Mouse (Mus musculus) midbrain, embryonic 15.5 days (tissue): ENCODE results near the gene Rflna. TPM values are rescaled to one million over a fixed set of nuclear protein-coding genes. Genes with fewer than 3 reads are reported as not detected.
A peak's percentile ranks its signal among the peaks of the same experiment; 100 is the strongest.

Experiments used
- ATAC-seq: fragments of 200-750 bp; cut with Nextera tagmentation; replicated peaks from 2 replicates; pipeline ENCODE4 v1.8.0; 2017; ENCODE audit warnings: moderate TSS enrichment
- H3K27ac ChIP-seq: fragments of 300-500 bp; sonication (generic); 2 replicates; pipeline ENCODE4 v1.5.1; 2015; ENCODE audit warnings: mild to moderate bottlenecking, inconsistent platforms
- H3K27me3 ChIP-seq: fragments of 300-500 bp; sonication (generic); replicated peaks from 2 replicates; pipeline ENCODE4 v1.6.1; 2015; ENCODE audit warnings: inconsistent platforms
- H3K36me3 ChIP-seq: fragments of 300-500 bp; sonication (generic); replicated peaks from 2 replicates; pipeline ENCODE4 v1.6.1; 2015; ENCODE audit warnings: inconsistent platforms
- H3K4me1 ChIP-seq: fragments of 300-500 bp; sonication (generic); 2 replicates; pipeline ENCODE4 v1.6.1; 2015; ENCODE audit warnings: inconsistent platforms
- H3K4me2 ChIP-seq: fragments of 300-500 bp; sonication (generic); 2 replicates; pipeline ENCODE4 v1.6.1; 2015; ENCODE audit warnings: inconsistent platforms, mild to moderate bottlenecking, moderate library complexity
- H3K4me3 ChIP-seq: fragments of 300-500 bp; sonication (generic); 2 replicates; pipeline ENCODE4 v1.5.1; 2015; ENCODE audit warnings: mild to moderate bottlenecking, inconsistent platforms
- H3K9ac ChIP-seq: fragments of 300-500 bp; sonication (generic); 2 replicates; pipeline ENCODE4 v1.6.1; 2015; ENCODE audit warnings: mild to moderate bottlenecking, inconsistent platforms
- H3K9me3 ChIP-seq: fragments of 300-500 bp; sonication (generic); 2 replicates; pipeline ENCODE4 v1.6.1; 2016; ENCODE audit warnings: inconsistent platforms
- WGBS: fragments of 180-500 bp; shearing (Covaris S2); methylation state at CpG from one replicate; pipeline ENCODE4 v1.1.7; 2015; ENCODE audit warnings: mixed read lengths; 5-methylcytosine and 5-hydroxymethylcytosine counted together
- polyA plus RNA-seq: library from polyadenylated mRNA; unstranded; fragments of >200 nt; fragmentation: Nextera tagmentation; extraction: Ambion mirVana; gene quantifications from 2 replicates; pipeline ENCODE4 v1.2.1, GENCODE M21; 2015

The Rflna gene
- 6.7 and 7.9 TPM in 2 replicates for polyA plus RNA-seq

DNA sequence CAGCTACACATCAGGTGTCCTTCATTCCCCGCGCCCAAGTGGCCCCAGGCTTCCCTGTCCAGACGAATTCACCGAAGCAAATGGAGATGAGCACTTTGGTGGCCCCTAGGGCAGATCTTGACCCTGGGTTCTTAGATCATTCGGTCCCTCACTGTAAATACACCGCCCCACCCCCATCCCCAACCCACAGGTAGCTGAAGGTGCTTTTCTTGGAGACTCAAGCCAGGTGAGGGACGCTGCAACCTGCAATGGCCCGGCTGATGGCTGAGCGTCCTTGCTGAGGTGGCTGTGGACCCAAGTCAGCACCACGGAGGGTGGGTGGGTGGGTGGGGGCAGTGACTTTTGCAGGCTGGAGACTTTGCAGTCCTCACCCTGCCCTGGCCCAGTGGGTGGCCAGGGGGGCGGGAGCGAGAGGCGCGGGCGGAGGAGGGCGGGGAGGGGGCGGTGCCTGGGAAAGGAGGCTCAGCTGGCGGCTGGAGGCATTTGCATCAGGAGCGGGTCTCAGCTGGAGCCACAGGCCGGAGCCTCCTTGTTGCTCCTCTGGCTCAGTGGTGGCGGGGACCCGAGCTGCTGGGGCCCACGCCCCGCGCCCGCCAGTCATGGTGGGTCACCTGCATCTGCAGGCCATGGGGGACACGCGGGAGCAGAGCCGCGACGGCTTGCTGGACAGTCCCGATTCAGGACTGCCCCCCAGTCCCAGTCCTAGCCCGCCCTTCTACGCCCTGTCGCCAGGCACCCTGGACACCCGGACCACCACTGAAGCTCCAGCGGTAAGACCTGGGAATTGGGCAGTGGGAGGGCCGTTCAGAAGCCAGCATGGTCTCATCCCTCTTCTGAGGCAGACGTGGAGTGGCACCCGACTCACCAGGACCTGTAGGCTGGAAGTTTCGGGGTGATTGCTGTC lies at the start of gene Rflna:
Gene Rflna (plus strand): TSS at position 253 of the 904 bp plus-strand sequence.
- peak within 1 kb of the TSS; percentile 33 for H3K4me3 ChIP-seq
- H3K4me1 ChIP-seq, result peaks cover 24% of the 10 kb centered on the region
- H3K9me3 ChIP-seq, result no peaks in the 10 kb centered on the region
- peak within 1 kb of the TSS; percentile 59 for H3K4me2 ChIP-seq
- 0 out of 2 replicates have a peak, but pooled peaks cover 5% of the 10 kb centered on the region for H3K27me3 ChIP-seq
- H3K36me3 ChIP-seq, result no peaks in the 10 kb centered on the region
- 1% methylated on average over 40 of the region's 41 CpGs for WGBS
- H3K27ac ChIP-seq, result no peak within 1 kb of the TSS
- H3K9ac ChIP-seq, result peak within 1 kb of the TSS; percentile 28
- ATAC-seq, result peak; percentile 43

DNA sequence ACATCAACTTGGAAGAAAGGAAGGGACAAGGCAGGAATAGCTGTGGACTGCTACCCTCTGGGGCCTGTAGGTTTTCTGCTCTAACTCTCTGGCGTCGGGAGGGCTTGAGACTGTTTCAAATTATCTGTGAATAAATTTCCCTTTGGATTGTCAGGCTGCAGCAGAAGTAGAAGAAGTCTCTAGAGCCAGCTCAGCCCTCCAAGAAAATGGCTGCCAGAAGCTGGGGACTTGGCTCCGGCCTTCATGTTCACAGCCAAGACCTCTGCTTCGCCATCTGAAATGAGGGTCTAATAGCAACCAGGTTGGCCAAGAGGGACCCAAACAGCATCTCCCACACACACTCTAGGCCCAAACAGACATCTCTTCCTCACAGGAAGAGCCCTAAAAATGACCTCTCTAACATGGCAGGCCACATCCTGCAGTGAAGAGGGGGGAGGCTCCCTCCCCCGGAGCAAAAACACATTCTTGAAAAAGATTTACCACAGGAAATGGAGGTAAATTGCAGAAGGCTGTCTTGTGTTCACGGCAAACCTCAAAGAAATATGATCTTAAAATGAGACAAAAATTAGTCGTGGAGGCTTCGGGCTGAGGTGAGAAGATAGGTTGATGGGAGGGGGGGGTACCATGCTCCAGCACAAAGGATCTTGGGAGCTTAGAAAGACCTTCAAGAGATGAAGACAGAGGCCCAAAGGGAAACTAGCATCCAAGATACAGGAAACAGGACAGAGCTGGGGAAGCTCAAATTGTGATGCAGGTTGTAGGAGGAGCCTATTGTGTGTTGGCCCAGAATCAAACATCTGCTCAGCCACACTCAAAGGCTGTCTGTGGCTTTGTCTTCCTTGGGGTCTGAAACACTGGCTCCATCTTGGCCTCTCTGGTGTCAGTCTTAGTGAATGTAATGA lies 48.4 kb upstream of the Rflna start:
- Histone ChIP-seq H3K27me3 (no peaks in the 10 kb centered on the region), H3K27ac (no peak overlapping the region), H3K4me2 (no peak overlapping the region), H3K9ac (no peak overlapping the region), H3K4me3 (no peak overlapping the region), H3K9me3 (no peaks in the 10 kb centered on the region), H3K36me3 (no peaks in the 10 kb centered on the region), H3K4me1 (peaks cover 5% of the 10 kb centered on the region; the same call in 1 of the 2 replicates)
- 83% methylated on average over 8 of the region's 8 CpGs for WGBS
- ATAC-seq, result no peak

DNA sequence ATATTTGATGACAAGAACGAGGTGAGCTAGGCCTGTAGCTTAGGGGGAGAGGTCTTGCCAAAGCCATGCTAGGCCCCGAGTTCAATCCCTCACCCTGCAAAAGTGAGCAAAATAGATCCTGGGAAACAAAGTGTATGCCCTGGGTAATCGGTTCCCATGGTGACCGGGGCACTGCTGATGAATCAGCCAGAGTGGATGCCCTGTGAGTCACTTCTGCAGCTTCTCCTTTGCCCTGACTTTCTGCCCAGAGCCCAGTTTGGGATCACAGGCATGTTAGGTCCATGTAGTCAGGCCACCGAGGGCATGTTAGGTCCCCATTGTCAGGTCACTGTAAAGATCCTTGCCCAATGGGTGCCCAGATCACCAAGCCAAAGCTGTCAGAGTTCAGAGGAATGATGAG lies 45.5 kb upstream of the Rflna start:
- Histone ChIP-seq H3K4me1 (peaks cover 8% of the 10 kb centered on the region; the same call in 1 of the 2 replicates), H3K4me2 (no peak overlapping the region), H3K9me3 (no peaks in the 10 kb centered on the region), H3K36me3 (no peaks in the 10 kb centered on the region), H3K4me3 (no peak overlapping the region), H3K27me3 (no peaks in the 10 kb centered on the region), H3K27ac (no peak overlapping the region), H3K9ac (no peak overlapping the region)
- 62% methylated on average over 5 of the region's 5 CpGs for WGBS
- ATAC-seq, result no peak

DNA sequence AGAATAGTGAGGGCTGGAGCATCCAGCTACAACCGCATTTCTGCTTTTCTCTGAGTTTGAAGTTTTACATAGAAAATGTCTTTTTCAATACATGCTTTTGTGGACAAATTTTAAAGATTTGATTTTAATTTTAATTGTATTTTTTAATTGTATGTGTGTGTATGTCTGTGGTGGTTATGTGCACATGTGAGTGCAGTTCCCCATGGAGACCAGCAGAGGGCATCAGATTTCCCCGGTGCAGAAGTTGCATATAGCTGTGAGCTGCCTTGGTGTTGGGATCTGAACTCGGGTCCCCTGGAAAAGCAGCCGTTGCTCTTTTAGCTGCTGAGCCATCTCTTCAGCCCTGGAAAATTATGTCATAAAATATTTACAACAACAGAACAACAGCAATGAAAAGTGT lies 43.9 kb upstream of the Rflna start:
- no peak overlapping the region for H3K9ac ChIP-seq
- ATAC-seq, result no peak

DNA sequence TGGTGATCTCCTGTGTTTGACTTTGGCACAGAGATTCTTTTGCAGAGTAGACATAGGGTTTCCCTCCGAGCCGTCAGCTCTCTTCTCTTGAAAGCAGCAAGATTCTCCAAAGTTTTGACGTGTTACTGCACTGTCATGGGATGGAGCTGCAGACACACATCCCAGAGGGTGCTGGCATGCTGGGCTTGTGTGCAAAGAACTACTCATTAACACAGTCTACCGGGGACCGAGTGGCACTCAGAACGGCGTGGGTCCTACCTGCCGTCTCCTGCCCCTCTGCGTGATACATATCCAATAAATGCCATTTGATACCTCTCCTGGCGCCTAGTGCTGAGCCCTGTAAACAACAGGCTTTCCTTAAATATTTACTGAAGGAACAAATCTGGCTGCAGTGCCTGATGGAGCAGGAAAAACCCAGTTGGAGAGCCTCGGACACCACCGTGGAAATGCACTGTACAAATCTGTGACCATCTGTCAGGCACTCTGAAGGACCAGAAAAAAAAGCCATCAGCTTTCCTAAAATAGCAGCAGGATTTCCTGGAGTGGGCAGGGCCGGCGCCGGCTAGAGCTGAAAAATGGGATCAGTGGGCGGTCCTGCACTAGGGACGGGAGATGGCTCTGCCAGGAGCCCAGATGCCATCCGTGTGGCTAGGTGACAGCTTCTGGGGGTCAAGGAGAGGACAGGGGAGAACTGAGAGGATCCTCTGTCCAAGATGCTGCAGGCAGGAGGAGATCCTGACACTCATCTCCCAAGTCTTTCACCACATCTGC lies 42.7 kb upstream of the Rflna start:
- 43% methylated on average over 18 of the region's 18 CpGs for WGBS
- H3K4me3 ChIP-seq, result no peak overlapping the region
- peak overlapping the region; percentile 57 for H3K27ac ChIP-seq
- no peak overlapping the region for H3K9ac ChIP-seq
- H3K4me1 ChIP-seq, result peaks cover 19% of the 10 kb centered on the region
- H3K27me3 ChIP-seq, result no peaks in the 10 kb centered on the region
- H3K36me3 ChIP-seq, result no peaks in the 10 kb centered on the region
- H3K4me2 ChIP-seq, result no peak overlapping the region
- ATAC-seq, result no peak
- no peaks in the 10 kb centered on the region for H3K9me3 ChIP-seq

More for the DNA sequence above, 43.9 kb upstream of the Rflna start:
- H3K27me3 ChIP-seq, result no peaks in the 10 kb centered on the region
- no peak overlapping the region for H3K4me2 ChIP-seq
- no peaks in the 10 kb centered on the region for H3K36me3 ChIP-seq
- 94% methylated on average over 4 of the region's 4 CpGs for WGBS
- no peak overlapping the region for H3K4me3 ChIP-seq
- H3K27ac ChIP-seq, result no peak overlapping the region
- H3K4me1 ChIP-seq, result peaks cover 15% of the 10 kb centered on the region
- no peaks in the 10 kb centered on the region for H3K9me3 ChIP-seq

DNA sequence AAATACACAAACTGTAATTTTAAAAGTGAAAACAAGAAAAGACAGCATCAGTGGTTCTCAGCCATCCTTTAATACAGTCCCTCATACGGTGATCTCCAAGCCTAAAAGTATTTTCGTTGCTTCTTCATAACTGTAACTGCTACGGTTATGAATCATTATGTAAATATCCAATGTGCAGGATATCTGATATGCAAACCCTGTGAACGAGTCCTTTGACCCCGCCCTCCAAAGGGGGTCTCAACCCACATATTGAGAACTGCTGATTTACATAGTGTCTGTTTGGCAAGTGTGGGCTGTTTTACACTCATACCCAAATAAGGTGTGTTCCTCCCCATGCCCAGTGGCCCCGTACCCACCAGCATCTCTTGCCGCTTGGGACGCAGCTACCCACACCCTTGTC lies 41.6 kb upstream of the Rflna start:
- H3K36me3 ChIP-seq, result no peaks in the 10 kb centered on the region
- WGBS, result 92% methylated on average over 8 of the region's 8 CpGs
- ATAC-seq, result no peak
- H3K27me3 ChIP-seq, result no peaks in the 10 kb centered on the region
- peaks cover 19% of the 10 kb centered on the region for H3K4me1 ChIP-seq
- no peak overlapping the region for H3K9ac ChIP-seq
- no peak overlapping the region for H3K27ac ChIP-seq
- H3K9me3 ChIP-seq, result no peaks in the 10 kb centered on the region
- no peak overlapping the region for H3K4me2 ChIP-seq
- no peak overlapping the region for H3K4me3 ChIP-seq

DNA sequence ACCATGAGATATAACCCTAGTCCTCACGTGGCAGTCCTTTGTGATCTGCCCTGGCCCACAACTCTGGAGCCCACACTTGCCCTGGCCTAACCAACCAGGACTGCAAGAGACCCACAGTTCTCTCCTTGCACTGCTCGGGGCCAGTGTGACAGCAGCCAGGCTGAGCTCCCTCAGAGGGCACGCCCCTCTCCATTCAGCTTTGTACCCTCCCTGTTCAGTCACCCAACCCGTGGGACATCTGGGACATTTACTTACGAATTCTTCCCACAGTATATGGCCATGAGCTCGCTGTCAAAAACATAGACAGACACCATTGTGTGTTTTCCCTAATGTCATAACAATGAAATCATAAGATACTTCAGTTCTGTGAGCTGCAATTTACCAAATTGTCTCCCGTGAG lies 40.3 kb upstream of the Rflna start:
- H3K36me3 ChIP-seq, result no peaks in the 10 kb centered on the region
- no peaks in the 10 kb centered on the region for H3K9me3 ChIP-seq
- 54% methylated on average over 7 of the region's 7 CpGs for WGBS
- no peak overlapping the region for H3K4me2 ChIP-seq
- no peak overlapping the region for H3K9ac ChIP-seq
- no peak for ATAC-seq
- H3K27ac ChIP-seq, result no peak overlapping the region
- no peaks in the 10 kb centered on the region for H3K27me3 ChIP-seq
- no peak overlapping the region for H3K4me3 ChIP-seq
- peaks cover 24% of the 10 kb centered on the region for H3K4me1 ChIP-seq

DNA sequence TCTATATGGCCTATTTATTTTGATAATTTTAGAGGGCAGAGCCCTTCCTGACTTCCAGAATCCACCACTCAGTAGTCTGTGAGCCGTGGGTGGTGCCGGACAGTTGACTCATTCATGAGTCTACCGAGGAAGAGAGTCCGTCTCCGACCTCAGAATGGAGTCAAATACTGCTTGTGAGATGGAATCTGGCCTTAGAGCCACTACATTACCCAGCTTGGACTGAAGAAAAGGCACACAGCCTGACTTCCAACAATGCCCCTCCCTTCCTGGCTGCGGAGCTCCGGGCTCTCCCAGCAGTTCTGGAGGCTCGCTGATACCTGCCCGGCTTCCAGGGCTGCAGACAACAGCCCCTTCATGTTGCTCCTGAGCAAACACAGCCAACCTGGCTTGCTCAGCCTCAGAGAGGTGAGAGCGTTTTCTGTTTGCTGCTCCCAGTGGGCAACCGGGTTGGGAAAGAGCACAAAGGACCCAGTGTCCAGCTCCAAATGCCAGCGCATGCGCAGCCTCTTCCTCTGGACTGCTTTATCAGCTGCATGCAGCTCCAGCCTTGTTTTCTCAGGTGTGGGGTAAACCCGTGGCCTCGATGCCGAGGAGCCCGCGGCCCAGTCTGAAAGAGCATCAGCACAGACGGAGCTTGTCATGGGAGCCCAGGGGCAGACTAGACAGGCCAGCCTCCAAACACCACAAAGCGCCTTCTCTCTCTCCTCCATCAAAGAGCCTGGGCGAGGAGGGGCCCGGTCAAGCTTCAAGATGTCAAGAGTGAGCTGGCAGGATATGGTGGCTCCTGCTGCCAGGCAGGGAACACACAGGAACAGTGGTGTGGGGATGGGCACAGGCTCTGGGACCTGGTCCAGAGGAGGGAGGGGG lies 39.0 kb upstream of the Rflna start:
- Histone ChIP-seq H3K9me3 (no peaks in the 10 kb centered on the region), H3K4me3 (no peak overlapping the region), H3K4me1 (peaks cover 24% of the 10 kb centered on the region), H3K9ac (no peak overlapping the region), H3K36me3 (no peaks in the 10 kb centered on the region), H3K4me2 (0 out of 2 replicates have a peak overlapping the region, but pooled peaks have one; percentile 8), H3K27me3 (no peaks in the 10 kb centered on the region), H3K27ac (peak overlapping the region; percentile 76)
- 0 out of 2 replicates have a peak, but pooled peaks have one; percentile 54 for ATAC-seq
- WGBS, result 66% methylated on average over 22 of the region's 22 CpGs

DNA sequence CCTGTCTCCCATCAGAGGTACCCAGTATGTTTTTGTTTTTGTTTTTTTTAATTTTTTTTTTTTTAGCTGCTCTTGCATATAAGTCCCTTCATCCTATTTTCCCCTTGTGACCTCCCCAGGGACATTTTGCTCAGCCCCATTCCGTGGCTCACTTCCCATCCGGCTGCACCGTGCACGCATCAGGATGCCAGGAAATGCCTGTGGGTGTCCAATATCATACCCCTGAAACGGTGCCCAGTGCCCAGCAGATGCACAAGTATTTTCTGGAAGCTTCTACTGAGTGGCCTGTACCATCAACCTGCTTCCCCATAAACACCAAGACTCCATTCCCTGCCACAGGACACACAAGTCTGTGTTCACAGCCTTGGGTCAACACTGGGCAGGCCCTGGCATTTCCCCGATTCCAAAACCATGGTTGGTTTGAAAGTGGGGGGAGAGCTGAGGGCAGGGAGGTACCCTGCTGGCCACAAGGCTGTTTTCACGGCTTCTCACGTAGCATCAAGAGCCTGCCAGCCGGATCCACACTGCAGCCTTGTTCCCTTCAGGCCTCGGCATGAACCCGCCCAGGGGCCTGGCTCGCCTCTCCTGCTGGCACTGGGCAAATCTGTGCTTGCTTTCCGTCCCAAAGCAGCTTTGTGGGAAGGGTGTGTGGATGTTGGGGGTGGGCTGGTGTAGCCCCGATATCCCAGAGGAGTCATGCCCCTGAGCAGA lies 36.2 kb upstream of the Rflna start:
- H3K9ac ChIP-seq, result no peak overlapping the region

DNA sequence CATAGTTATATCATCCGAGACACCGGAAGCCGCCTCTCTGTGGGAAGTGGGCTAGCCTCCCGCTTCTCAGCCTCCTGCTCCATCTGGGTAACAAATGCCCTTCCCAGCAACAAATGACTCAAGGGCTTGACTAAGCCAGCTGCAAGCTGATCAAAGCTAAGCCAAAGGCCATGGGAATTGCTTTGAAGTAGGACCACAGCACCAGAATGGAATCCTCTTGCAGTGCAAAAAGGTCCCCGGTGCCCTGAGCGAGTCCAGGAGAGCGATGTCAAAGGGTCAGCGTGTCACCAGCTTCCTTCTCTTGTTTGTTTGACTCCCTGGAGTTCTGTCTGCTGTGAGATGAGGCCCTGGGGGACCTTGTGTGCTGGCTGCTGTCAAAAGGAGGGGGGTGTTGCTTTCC lies 33.2 kb upstream of the Rflna start:
- Histone ChIP-seq H3K9ac (no peak overlapping the region), H3K9me3 (no peaks in the 10 kb centered on the region), H3K4me1 (0 out of 2 replicates have a peak, but pooled peaks cover 10% of the 10 kb centered on the region), H3K27ac (no peak overlapping the region), H3K4me3 (no peak overlapping the region), H3K36me3 (no peaks in the 10 kb centered on the region), H3K4me2 (no peak overlapping the region), H3K27me3 (no peaks in the 10 kb centered on the region)
- ATAC-seq, result no peak
- 25% methylated on average over 8 of the region's 8 CpGs for WGBS

More for the DNA sequence above, 36.2 kb upstream of the Rflna start:
- 69% methylated on average over 14 of the region's 14 CpGs for WGBS
- ATAC-seq, result no peak
- H3K4me2 ChIP-seq, result no peak overlapping the region
- no peaks in the 10 kb centered on the region for H3K36me3 ChIP-seq
- no peaks in the 10 kb centered on the region for H3K9me3 ChIP-seq
- H3K4me3 ChIP-seq, result no peak overlapping the region
- peaks cover 21% of the 10 kb centered on the region for H3K4me1 ChIP-seq
- H3K27ac ChIP-seq, result 0 out of 2 replicates have a peak overlapping the region, but pooled peaks have one; percentile 0
- H3K27me3 ChIP-seq, result no peaks in the 10 kb centered on the region
